Mouse (Mus musculus) liver, embryonic 14.5 days (tissue): ENCODE data around the gene Ankrd63. TPM values are rescaled to one million over a fixed set of nuclear protein-coding genes. Genes with fewer than 3 reads are reported as not detected.
A peak's percentile ranks its signal among the peaks of the same experiment; 100 is the strongest.

Experiments
- ATAC-seq: fragments of 200-750 bp; cut with Nextera tagmentation; 2 replicates; pipeline ENCODE4 v1.8.0; 2017; ENCODE audit warnings: moderate number of reproducible peaks, mild to moderate bottlenecking, moderate library complexity; ENCODE audit not compliant: insufficient read depth
- DNase-seq, 3 experiments: peaks; one replicate each; pipeline ENCODE4 v3.0.0-alpha.2; 2012 to 2013; ENCODE audit warnings: low read depth in 3 of 3, low spot score in 3 of 3
- H3K27ac ChIP-seq: fragments of 300-500 bp; sonication (generic); 2 replicates; pipeline ENCODE4 v1.5.1; 2014; ENCODE audit warnings: moderate library complexity, mild to moderate bottlenecking, control low read depth, inconsistent platforms
- H3K27me3 ChIP-seq: fragments of 300-500 bp; sonication (generic); 2 replicates; pipeline ENCODE4 v1.6.1; 2014; ENCODE audit warnings: mild to moderate bottlenecking, low read length, moderate library complexity; ENCODE audit not compliant: control insufficient read depth, insufficient read depth
- H3K36me3 ChIP-seq: fragments of 300-500 bp; sonication (generic); replicated peaks from 2 replicates; pipeline ENCODE4 v1.6.1; 2014; ENCODE audit warnings: low read depth; ENCODE audit not compliant: control insufficient read depth, insufficient read depth
- H3K4me1 ChIP-seq, 2 experiments: fragments of 200-500 bp in 1 of 2; fragments of 300-500 bp in 1 of 2; sonication (generic) in 1 of 2; replicated peaks; 2 replicates each; pipeline ENCODE4 v1.6.1; 2012 to 2014; ENCODE audit warnings: antibody characterized with exemption in 1 of 2, inconsistent platforms in 1 of 2, low read length in 1 of 2; ENCODE audit not compliant: control insufficient read depth in 2 of 2, insufficient read depth in 2 of 2
- H3K4me2 ChIP-seq: fragments of 300-500 bp; sonication (generic); 2 replicates; pipeline ENCODE4 v1.6.1; 2014; ENCODE audit warnings: low read depth, mild to moderate bottlenecking, control low read depth, moderate library complexity
- H3K4me3 ChIP-seq, 2 experiments: fragments of 200-500 bp in 1 of 2; fragments of 300-500 bp in 1 of 2; sonication (generic) in 1 of 2; 2 replicates each; pipeline ENCODE4 v1.5.1; 2012 to 2014; ENCODE audit warnings: low read depth in 2 of 2, low read length in 2 of 2, mild to moderate bottlenecking in 2 of 2, control low read depth in 1 of 2, inconsistent platforms in 1 of 2, moderate library complexity in 1 of 2; ENCODE audit not compliant: insufficient read depth in 1 of 2
- H3K9ac ChIP-seq: fragments of 300-500 bp; sonication (generic); replicated peaks from 2 replicates; pipeline ENCODE4 v1.6.1; 2014; ENCODE audit warnings: mild to moderate bottlenecking, control low read depth, moderate library complexity
- H3K9me3 ChIP-seq: fragments of 300-500 bp; sonication (generic); 2 replicates; pipeline ENCODE4 v1.6.1; 2016; ENCODE audit warnings: low read length, mixed read lengths; ENCODE audit not compliant: control insufficient read depth
- CTCF ChIP-seq: IDR thresholded peaks from 2 replicates; pipeline ENCODE4 v1.5.1; 2016; ENCODE audit warnings: antibody characterized with exemption, low read depth, control low read depth
- EP300 ChIP-seq: IDR thresholded peaks from 2 replicates; pipeline ENCODE4 v1.6.1; 2016; ENCODE audit warnings: antibody characterized with exemption, low read depth
- WGBS: fragments of 180-500 bp; shearing (Covaris S2); extraction: QIAGEN DNeasy Blood & Tissue Kit; methylation state at CpG from one replicate; pipeline ENCODE4 v1.1.7; 2014; ENCODE audit not compliant: insufficient replicate concordance; 5-methylcytosine and 5-hydroxymethylcytosine counted together
- polyA plus RNA-seq, 2 experiments: library from polyadenylated mRNA; depleted of rRNA in 1 of 2; stranded (reverse) in 1 of 2; unstranded in 1 of 2; fragments of >200 nt; fragmentation: Nextera tagmentation in 1 of 2; extraction: Ambion mirVana in 1 of 2; gene quantifications; 2 replicates each; pipeline versions ENCODE4 v1.2.1 to v1.2.3; 2012 to 2014

Gene Ankrd63
- polyA plus RNA-seq, 2 experiments: 0.03 to 0.07 TPM

DNA sequence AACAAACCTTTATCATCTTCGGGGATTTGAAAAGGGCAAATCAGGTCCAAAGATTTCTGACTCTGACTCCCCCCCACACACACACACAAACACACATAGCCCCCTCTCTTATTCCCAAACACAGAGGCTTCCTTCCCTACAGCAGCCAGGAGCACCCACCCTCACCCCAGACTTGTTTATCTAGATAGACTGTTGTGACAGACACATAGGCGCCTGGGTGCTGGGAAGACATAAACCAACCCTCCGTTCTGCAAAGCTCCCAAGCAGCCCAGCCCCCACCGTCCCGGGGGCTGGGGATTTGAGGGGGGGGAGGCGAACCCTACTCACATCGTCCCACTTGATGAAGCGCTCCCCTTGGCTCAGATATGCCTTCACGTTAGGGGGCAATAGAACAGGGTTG is 24.1 kb upstream of the Ankrd63 start:
- no peak for DNase-seq
- Histone ChIP-seq H3K9me3 (no peaks in the 10 kb centered on the region), H3K36me3 (no peaks in the 10 kb centered on the region), H3K9ac (no peak overlapping the region), H3K27ac (no peak overlapping the region), H3K4me3 (peak overlapping the region; percentile 22 to 38; a peak in 3 of 4 replicates), H3K4me1 (peaks cover 0 to 13% of the 10 kb centered on the region in 2 experiments; a peak in 2 of 4 replicates), H3K27me3 (no peaks in the 10 kb centered on the region), H3K4me2 (peak overlapping the region; percentile 7)
- ATAC-seq: no peak; the same call in 1 of the 2 replicates
- TF ChIP-seq CTCF (no peak), EP300 (no peak)
- WGBS: 6% methylated on average over 9 of the region's 9 CpGs

DNA sequence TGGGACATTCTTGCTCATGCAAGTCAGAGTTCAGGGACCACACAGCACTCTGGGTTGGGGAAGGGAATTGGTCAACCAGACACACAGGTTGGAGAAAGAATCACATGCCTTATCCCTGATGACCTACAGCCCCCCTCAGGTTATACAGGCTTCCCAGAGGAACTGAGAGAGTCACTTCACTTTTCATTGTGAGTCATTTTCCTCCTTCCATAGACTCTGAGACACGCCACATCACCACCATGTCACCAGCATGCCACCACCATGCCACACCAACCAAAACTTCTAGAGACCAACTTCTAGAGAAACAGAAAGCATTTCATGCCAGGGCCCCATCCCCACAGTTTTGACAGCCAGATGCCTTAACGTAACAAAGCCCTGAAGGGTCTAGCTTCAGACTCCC is 23.1 kb upstream of the Ankrd63 start:
- DNase-seq: no peak
- H3K27ac ChIP-seq: no peak overlapping the region
- no peak overlapping the region for H3K9ac ChIP-seq
- WGBS: 51% methylated on average over 2 of the region's 2 CpGs
- no peak for TF ChIP-seq EP300
- no peak for TF ChIP-seq CTCF
- peak overlapping the region; percentile 27; the same call in 1 of the 2 replicates for H3K4me2 ChIP-seq
- H3K36me3 ChIP-seq: no peaks in the 10 kb centered on the region
- no peaks in the 10 kb centered on the region for H3K27me3 ChIP-seq
- H3K4me3 ChIP-seq: no peak overlapping the region
- H3K4me1 ChIP-seq: peaks cover 0 to 13% of the 10 kb centered on the region in 2 experiments; a peak in 2 of 4 replicates
- no peaks in the 10 kb centered on the region for H3K9me3 ChIP-seq
- ATAC-seq: no peak

DNA sequence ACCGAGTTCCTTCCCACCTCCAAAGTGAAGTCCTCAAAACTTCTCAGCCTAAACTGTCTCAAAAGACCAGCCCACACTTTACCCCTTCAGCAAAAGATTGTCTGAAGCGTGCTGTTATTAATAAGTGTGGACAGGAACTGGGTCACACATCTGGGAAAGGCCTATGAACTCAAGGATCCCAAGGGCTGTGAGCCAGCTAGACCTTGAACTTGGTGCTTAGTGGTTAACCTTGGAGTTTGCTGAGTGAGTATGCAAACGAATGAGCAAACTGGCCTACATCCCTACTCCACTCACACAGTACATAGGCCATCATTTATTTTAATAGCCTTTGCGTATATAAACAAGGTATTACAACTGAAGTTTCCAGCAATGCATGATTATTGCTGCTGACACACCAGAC is 21.7 kb upstream of the Ankrd63 start:
- Histone ChIP-seq H3K4me1 (peaks cover 0 to 13% of the 10 kb centered on the region in 2 experiments; a peak in 2 of 4 replicates), H3K27ac (no peak overlapping the region), H3K4me2 (no peak overlapping the region), H3K4me3 (no peak overlapping the region), H3K27me3 (no peaks in the 10 kb centered on the region), H3K36me3 (no peaks in the 10 kb centered on the region), H3K9me3 (no peaks in the 10 kb centered on the region), H3K9ac (no peak overlapping the region)
- WGBS: 64% methylated on average over 4 of the region's 4 CpGs
- TF ChIP-seq EP300 (no peak), CTCF (no peak)
- no peak for ATAC-seq
- DNase-seq: no peak

- Histone ChIP-seq H3K36me3 (no peaks in the 10 kb centered on the region), H3K4me1 (peaks cover 0 to 9% of the 10 kb centered on the region in 2 experiments; a peak in 2 of 4 replicates), H3K4me2 (no peak overlapping the region), H3K9me3 (no peaks in the 10 kb centered on the region), H3K9ac (no peak overlapping the region), H3K27me3 (no peaks in the 10 kb centered on the region), H3K4me3 (no peak overlapping the region), H3K27ac (no peak overlapping the region)
- ATAC-seq (peak; percentile 72), DNase-seq (no peak)
- TF ChIP-seq EP300 (no peak), CTCF (no peak)
- WGBS: 23% methylated on average over 15 of the region's 15 CpGs
Observed at GRCm38 (mm10) chr2:118723693-118724486, 20.1 kb upstream of the Ankrd63 start.

DNA sequence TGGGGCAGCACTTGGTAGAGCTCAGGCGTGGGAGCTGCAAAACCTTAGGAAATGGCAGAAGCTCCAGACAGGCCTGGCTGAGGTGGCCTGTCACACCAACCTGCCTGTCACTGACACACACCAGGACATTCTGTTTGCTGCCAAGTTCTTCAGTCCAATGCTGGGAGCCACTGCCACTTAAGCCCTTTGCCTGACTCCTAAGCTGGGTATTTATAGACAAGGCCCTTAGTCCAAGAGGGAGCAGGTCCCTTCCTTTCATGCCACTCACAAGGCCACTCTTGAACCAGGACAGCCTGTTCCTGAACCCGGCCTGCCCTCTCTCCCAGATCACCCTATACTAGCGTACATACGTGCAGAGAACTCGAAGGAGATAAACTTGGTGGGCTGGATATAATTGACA is 12.9 kb upstream of the Ankrd63 start:
- 61% methylated on average over 5 of the region's 5 CpGs for WGBS
- ATAC-seq: no peak
- Histone ChIP-seq H3K4me1 (no peaks in the 10 kb centered on the region), H3K9ac (no peak overlapping the region), H3K4me2 (no peak overlapping the region), H3K27ac (no peak overlapping the region), H3K9me3 (no peaks in the 10 kb centered on the region), H3K27me3 (no peaks in the 10 kb centered on the region; the same call in none of the 2 replicates), H3K4me3 (no peak overlapping the region), H3K36me3 (no peaks in the 10 kb centered on the region)
- no peak for DNase-seq
- TF ChIP-seq CTCF (no peak), EP300 (no peak)
